Mouse (Mus musculus) mouse embryonic stem cell (cell line): Measurements from ENCODE around the gene Irx2.

Source experiments
- in situ Hi-C, 2 experiments: fragments of 300-500 bp; cut with MboI; formaldehyde crosslinking; loops; 1 replicate in 1 of 2; 3 replicates in 1 of 2; pipeline ENCODE4 v1.14.3; 2019 to 2020; ENCODE audit warnings: low sequenced_read_pairs in 2 of 2, low pct_unique_long_range_greater_than_20kb in 1 of 2, mixed read lengths in 1 of 2; ENCODE audit not compliant: unreplicated experiment in 1 of 2

Irx2 gene

GRCm38 (mm10) chr13:72628462-72628916, at the start of gene Irx2:
Irx2 (plus strand) TSS chr13:72628820.
- in situ Hi-C loops = loop anchor here (5.0 to 25.0 kb wide), 2 partner anchors 666 to 671 kb away; partner anchors contain the start of gene Irx1 (in 1 of the 2)

DNA sequence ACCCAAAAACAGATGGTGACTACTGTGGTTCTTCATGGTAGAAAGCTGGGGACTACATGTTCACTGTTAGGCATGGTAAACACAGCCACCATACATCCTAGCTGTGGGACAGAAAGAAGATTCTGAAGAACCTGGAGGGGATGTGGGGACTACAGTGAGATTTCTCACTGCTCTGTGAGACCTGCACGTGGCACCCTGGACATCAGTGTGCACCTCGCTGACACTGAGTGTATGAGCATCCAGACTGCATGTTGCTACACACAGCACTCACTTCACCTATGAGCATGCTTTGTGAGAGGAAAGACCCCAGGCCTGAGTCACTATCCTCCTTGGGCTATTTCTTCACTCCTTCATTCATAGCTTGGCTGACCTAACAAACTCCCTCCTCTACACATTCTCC, 47.3 kb upstream of the Irx2 start:
- in situ Hi-C loops = no loop called here

DNA sequence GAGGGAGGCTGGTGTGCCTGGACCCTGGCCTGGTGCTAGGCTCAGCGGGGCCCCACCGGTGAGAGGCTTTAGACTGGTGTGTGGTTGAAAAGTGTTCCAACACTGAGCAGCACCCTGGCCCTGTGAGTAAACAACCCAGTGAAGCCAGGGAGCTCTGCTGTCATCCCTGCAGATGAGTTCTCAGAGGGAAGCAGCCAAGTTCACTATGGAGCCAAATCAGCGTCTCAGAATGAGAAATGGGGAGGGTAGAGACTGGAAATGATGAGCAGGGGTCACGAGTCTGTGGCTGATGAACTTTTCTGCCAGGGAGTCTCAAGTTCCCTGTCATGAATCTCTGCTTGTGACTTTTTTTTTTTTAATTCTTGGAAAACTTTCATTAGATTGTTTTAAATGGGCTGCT, 36.1 kb upstream of the Irx2 start:
- in situ Hi-C loops = no loop called here

DNA sequence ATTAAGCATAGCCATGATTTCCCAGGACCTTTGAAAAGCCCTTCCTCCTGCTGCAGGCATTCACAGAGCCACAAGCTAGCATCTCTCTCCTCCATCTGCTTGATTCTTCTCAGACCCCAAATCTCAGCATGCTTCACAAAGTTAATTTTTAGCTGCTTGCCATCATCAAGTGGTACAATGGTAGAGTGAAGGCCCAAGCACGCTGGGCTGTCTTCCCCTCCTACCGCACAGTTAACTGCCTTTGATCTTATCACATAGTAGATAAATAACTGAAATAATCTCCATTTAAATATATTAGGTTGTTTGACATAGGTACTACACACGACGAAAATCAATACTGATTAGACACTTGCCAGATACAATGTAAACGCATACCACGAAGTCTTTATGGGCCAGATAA, 35.3 kb upstream of the Irx2 start:
- in situ Hi-C loops = no loop called here

- in situ Hi-C loops = no loop called here
Observed at GRCm38 (mm10) chr13:72593710-72594111, 34.9 kb upstream of the Irx2 start.

GRCm38 (mm10) chr13:72599254-72599653, 29.4 kb upstream of the Irx2 start:
- in situ Hi-C loops = no loop called here

GRCm38 (mm10) chr13:72608706-72609105, 19.9 kb upstream of the Irx2 start:
- in situ Hi-C loops = no loop called here

DNA sequence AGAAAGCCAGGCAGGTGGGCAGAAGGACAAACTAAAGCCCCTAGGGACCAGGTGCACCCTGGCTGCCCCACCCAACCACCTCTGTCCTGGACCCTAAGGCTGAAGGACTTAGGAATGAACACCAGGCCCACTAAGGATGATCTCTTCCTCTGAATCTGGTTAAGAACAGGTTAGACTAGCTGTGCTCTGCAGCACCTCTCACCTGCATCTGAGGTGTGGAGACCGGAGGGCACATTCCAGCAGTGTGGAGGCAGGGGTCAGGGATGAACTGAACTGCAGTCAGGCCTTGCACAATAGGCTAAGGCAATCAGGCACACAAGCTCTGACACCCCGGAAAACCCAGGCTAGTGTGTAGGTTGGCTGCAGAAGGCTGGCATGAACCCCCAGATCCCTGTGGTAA, 18.3 kb upstream of the Irx2 start:
- in situ Hi-C loops = no loop called here

DNA sequence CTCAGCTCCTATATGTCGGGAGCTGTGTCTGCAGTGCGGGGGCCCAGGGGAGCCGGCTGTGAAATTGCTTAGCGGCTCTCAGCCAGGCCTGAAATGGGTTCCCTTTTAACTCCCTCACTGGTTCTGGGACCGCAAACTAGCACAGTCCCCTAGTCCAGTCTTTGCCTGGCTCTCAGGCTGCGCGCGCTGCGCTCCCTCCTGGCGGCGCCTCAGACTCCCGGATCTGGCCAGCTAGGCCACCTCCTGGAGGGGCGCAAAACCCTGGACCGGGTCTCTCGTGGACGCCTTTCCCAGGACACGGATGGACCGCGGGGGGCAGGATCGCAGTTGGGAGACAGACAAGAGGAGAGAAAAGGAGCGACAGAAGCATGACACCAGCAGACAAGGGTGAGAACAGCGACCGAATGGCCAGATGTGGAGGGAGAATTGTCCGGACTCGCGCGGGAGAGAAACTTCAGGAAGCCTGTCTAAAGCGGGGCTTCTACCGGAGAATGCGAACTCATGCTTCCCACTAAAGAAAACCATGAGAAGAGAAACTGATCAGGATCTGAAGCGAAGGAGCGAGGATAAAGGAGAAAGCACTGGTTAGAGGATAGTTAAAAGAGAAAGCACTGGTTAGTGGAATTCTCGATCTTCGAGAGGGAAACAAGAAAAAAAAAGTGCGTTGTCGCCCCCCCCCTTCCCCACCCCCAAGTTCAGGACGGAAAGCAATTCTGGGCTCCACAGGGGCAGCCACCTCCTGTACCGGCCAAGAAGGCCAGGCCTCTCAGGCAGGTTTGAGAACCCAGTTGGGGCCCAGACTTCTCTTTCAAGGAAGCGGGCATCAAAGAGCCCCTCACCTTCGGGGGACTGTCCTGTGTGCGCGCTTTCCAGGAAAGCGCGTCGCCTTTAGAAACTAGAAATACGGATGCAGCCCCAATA, 4.4 kb upstream of the Irx2 start:
- in situ Hi-C loops = no loop called here

- in situ Hi-C loops = loop anchor here (5.0 to 25.0 kb wide), 2 partner anchors 663 to 668 kb away; partner anchors contain the start of gene Irx1 (in 1 of the 2)
Observed at GRCm38 (mm10) chr13:72624847-72625170, 3.8 kb upstream of the Irx2 start.

DNA sequence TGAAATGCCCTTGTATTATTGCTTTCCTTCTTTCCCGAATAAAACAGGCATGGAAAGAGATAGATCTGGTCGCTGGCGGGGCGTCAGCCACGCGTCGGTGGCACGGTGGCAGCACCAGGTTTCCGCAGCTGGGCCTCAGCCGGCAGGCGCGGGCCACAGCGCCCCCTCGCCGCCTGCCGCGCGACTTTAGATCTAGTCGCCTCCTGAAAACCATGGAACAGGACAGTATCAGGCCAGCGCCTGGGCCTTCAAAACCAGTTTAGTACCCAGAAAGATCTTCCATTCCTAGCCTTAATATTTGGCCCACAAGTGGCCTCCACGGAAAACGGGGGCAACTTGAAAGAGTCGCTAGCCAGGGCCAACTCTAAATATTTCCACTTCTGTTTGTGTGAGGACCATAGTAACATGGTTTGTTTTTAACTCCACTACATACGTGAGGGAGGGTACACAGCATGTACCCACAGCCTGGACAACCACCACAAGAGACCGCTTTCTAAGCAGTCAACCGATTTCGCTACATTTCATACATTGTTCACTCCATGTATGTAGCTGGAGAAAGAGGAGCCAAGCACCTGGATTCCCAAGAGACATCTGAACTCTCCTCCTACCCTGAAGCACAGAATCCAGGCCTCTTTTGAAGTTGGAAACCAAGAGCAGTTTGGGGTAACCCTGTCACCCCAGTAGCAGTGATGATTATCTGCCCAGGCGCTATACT, 3.2 kb upstream of the Irx2 start:
- in situ Hi-C loops = loop anchor here (5.0 to 25.0 kb wide), 2 partner anchors 663 to 668 kb away; partner anchors contain the start of gene Irx1 (in 1 of the 2)

GRCm38 (mm10) chr13:72627391-72628321, 964 bp upstream of the Irx2 start:
- in situ Hi-C loops = loop anchor here (5.0 to 25.0 kb wide), 2 partner anchors 665 to 670 kb away; partner anchors contain the start of gene Irx1 (in 1 of the 2)

DNA sequence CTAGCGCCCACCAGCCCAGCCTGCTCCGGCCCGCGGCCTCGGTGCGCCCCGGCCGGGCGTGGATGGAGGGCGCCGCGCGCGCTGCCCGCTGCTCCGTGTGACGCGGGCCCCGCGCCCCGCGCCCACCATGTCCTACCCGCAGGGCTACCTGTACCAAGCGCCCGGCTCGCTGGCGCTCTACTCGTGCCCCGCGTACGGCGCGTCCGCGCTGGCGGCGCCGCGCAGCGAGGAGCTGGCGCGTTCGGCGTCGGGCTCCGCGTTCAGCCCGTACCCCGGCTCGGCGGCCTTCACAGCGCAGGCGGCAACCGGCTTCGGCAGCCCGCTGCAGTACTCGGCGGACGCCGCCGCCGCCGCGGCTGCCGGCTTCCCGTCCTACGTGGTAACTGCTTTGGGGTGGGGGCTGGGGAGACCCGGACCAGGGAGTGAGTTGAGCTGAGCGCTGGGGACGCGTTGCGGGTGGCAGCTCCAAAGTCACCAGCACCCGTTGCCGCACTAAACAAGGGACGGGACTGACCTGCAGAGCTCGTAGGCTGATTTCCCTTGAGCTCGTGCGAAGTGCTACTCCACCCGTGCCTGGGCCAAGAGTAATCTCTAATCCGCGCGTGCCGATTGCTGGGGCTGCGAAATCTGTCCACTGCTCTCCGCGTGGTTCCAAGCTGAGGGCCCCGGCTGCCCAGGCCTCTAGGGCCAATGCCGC, 463 bp downstream of the Irx2 start:
- in situ Hi-C loops = loop anchor here (5.0 to 25.0 kb wide), 2 partner anchors 667 to 672 kb away; partner anchors contain the start of gene Irx1 (in 1 of the 2)

DNA sequence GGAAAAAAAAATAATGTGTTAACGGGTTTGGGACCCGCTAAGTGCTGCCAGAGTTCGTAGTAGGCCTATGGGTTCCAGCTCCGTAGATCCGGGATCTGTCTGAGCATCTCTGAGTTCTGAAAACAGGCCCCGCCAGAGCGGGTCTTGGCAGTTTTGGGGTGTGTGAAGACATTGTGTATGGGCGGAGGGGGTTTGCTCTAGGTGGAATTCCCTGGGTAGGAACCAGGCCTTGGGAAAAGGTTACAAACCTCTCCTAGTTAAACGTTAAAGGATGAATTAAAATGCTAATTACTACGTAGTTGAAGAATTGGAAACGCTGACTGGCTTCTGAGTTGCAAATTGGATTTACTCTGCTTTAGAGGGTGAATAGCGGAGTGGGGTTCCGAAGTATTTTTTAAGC, 1.2 kb downstream of the Irx2 start:
- in situ Hi-C loops = loop anchor here (5.0 to 25.0 kb wide), 3 partner anchors 635 to 673 kb away; partner anchors contain the start of genes Irx1 (in 1 of the 2) and Irx4 (in 1 of the 2)

- in situ Hi-C loops = loop anchor here (10.0 to 25.0 kb wide), 2 partner anchors 634 to 668 kb away; partner anchors contain the start of genes Irx1 (in 1 of the 2) and Irx4 (in 1 of the 2)
Observed at GRCm38 (mm10) chr13:72630501-72631372, 2.1 kb downstream of the Irx2 start.

DNA sequence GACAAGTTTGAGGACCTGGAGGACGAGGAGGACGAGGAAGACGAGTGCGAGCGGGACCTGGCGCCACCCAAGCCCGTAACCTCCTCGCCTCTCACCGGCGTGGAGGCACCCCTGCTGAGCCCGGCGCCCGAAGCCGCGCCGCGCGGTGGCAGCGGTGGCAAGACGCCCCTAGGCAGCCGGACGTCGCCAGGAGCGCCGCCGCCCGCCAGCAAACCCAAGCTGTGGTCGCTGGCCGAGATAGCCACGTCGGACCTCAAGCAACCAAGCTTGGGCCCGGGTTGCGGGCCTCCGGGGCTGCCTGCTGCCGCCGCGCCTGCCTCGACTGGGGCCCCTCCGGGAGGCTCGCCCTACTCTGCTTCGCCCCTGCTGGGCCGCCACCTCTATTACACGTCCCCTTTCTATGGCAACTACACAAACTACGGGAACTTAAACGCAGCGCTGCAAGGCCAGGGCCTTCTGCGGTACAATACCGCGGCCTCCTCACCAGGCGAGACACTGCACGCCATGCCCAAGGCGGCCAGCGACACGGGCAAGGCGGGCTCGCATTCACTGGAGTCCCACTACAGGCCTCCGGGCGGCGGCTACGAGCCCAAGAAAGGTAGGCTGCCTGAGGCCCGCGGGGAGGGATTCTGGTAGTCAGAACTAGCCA, 2.9 kb downstream of the Irx2 start:
- in situ Hi-C loops = loop anchor here (10.0 to 25.0 kb wide), 2 partner anchors 633 to 669 kb away; partner anchors contain the start of genes Irx1 (in 1 of the 2) and Irx4 (in 1 of the 2)
